Mouse (Mus musculus): Measurements from ENCODE around the gene Txnl4b.
A peak's percentile ranks its signal among the peaks of the same experiment; 100 is the strongest.

The Txnl4b gene

DNA sequence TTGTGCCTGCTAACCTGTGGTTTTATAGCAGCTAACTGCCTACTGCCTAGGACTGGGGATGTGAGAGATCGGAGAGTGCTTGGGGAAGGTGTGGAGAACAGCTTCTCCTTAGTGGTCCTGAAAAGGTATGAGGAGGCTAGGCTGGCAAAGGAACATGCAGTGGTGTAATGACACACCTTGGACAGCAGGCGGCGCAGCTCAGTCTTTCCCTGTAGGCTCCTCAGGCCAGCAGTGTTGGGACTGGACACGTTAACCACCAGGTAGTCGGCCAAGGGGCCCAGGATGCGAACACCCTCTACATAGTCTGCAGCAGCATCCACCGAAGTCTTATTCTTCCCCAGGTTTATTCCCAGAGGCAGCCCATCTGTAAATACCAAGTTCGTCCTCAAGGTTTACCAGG is 30.2 kb downstream of the Txnl4b start:
- DNase-seq (ENCODE audit: low read depth): peak; percentile 50

DNA sequence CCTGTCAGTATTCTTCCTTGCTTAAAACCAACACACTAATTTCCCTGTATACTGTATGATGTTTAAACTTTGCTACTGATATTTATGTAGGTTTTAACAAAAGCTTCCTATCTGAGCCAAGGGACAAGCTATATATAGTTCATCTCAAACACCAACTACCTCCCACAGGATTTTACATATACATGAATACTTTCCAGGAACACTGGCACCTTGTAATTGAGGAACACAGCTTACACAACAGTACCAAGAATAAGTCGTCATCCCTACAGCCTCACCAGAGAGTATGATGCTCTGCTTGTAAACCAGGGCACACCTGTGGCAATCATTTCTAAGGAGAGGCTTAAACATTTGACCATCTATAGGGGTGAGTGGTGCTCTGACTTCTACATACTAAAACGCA is 41.0 kb downstream of the Txnl4b start:
- no peak for DNase-seq (ENCODE audit: low read depth)

DNA sequence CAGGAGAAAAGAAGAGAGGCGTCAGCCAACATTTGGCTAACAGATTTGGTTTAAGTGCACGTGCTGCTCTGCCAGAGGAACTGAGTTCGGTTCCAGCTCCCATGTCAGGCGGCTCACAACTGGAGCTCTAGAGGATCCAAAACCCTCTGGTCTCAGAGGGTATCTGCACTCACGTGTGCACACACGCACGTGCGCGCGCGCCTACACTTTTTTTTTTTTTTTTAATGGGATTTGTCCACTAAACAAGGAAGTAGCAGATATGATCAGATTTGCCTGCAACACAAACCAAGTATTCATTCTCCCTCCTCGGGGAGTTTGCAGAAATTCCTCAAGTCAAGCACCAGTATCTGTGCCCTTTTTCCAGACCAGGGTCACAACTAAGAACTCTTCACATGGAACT is 42.0 kb downstream of the Txnl4b start:
- no peak for DNase-seq (ENCODE audit: low read depth)

DNA sequence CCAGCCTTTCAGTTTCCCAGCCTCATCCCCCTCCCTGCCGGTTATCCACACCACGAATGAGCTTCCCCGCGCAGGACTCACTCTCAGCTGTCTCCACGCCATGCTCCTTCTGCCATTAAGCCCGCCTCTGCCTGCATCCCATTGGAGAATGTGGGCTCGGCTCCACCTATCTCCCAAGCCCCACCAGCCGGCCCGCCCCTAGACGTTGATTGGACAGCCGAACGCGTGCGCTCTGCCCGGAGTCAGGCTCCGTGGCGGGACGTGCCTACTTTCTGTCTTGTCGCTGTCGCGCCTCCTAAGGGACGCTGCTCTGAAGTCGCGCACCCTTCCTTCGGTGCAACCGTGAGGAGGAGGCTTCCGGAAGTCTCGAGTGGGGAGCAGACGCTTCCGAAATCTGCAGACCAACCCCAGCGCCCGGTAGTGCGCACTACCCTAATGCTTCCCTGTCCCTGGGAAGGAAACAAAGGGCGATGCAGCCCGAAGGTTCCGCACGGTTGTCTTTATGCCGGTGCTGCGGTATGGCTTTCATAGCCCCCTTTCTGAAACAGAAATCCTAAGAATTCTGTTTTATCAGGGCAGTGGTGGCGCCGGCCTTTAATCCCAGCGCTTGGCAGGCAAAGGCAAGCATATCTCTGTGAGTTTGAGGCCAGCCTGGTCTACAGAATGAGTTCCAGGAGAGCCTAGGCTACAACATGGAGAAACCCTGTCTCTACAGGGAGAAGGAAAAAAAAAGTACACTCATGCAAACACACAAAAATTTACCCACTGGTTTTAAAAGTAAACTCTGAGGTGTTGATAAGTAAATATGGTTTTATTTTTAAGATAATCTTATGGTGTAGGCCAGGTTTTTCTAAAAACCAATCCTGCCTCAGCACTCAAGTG is 42.8 kb downstream of the Txnl4b start, which contains the start of gene Dhodh:
Gene Dhodh, minus strand, starts transcription at position 403 of the 882 bp plus-strand sequence.
- DNase-seq (ENCODE audit: low read depth): peak; percentile 93

DNA sequence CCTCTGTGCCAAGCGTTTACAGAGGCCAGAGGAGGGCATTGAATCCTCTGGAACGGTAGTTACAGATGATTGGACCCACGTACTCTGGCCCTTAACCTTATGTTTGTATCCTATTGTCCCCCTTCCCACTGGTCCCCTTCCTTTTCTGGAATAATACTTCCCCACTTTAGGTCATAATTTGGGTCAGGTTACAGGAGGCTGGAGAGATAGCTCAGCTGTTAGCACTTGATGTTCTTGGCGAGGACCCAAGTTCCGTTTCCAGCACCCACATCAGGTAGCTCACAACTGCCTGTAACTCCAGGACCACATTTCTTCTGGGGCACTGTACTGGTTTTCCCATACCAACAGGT is 43.4 kb downstream of the Txnl4b start:
- DNase-seq (ENCODE audit: low read depth): peak; percentile 34

DNA sequence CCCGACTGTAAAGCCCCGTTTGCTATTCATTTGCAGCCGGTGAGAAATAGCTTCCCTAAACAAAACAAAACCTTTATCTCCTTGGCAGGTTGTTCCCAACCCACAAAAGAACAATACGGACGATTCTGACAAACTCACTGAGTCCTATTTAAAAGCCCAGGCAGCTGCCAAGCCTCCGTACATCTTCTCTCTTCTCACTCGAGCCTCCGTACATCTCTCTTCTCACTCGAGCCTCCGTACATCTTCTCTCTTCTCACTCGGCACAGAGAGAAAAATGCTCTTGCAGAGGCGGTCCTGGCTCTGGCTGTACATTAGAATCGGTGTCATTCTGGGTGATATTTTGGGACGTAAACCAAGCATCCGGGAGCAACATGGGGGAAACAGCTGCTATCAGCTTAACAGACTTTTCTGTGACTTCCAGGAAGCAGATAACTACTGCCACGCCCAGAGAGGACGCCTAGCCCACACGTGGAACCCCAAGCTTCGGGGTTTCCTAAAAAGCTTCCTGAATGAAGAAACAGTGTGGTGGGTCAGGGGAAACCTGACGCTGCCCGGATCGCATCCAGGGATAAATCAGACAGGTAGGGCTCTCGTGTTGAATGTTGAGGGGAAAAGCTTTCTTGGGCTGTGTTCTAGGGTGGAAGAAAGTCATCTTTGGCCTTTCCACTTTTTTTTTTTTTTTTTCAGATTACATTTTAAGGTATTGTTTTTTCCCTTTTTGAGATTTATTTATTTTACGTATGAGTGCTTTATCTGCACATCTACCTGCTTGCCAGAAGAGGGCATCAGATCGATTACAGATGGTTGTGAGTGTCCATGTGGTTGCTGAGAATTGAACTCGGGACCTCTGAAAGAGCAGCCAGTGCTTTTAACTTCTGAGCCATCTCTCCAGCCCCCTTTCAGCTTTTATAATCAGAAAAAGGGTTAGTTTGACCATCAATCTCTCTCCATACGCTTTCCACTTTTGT is 48.8 kb downstream of the Txnl4b start, which contains the start of gene Pkd1l3:
Gene Pkd1l3, plus strand, starts transcription at position 275 of the 968 bp plus-strand sequence.
- DNase-seq (ENCODE audit: low read depth): peak; percentile 51

DNA sequence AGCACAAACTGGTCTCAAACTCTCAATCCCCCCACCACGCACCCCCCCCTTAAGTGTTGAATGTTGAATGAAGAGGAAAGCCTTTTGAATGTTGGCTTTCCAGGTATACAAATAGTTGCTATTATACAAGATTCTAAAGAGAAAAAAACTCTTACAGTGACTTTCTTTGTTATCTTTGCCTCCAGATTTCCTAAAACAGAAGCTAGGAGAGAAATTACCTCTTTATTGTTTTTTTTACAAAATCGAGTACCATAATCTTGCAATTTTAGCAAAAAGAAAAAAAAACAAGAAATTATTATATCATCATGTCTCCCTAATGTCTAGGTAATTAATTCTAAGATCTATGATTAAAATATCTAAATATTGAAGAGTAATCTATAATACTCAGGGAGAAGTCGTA is 49.9 kb downstream of the Txnl4b start:
- no peak for DNase-seq (ENCODE audit: low read depth)
